Mouse (Mus musculus): Measurements from ENCODE around the gene Snapc5. TPM values are rescaled to one million over a fixed set of nuclear protein-coding genes. Genes with fewer than 3 reads are reported as not detected.
"Not testable (repeated sequence)": the region's sequence is repeated elsewhere in the genome, so short reads cannot be mapped to it uniquely, and the experiment has no call there.

Gene Snapc5
- polyA plus RNA-seq, 1 experiment from 2014 or later = 25.6 TPM

DNA sequence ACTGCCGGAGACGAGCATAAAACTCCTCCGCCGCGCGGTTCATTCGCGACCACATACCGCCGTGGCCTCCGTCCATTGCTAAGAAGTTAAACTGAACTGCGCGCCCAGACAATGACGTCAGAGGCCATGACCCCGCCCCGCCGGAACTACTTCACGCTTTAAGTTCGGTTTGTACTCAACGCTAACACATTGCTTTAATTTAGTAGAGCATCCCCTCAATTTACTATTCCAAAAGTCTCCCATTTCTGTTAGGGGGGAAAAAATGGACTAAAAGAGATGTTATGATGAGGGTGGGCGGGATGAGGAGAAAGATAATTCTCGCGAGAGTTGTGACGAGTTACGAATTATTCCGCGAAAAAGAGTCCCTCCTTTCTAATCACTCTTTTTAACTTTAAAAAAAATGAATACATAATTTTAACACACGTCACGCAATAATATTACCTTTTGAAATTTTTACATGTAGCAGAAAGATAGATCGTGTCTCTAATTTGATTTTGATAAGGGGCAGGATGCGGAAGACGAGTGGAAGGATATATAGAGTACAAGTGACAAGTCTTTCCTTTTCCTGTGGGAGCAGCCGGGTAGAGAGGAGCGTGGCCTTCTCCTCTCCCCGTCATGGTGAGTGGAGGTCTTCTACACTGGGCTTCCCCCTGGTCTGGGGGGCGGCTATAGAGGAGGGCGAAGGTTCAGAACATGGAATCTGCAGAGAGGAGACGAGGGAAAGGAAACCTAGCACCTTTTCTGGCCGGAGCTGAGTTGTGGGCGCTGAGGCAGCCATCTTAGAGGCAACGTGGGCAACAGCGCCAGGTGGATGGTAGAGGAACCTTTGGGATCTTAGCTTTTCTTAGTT is 6.0 kb upstream of the Snapc5 start, which contains the start of the genes Zwilch and Rpl4:
TSS of gene Zwilch (minus strand) at position 289 of the 850 bp plus-strand sequence.
TSS of gene Rpl4 (plus strand) at position 560 of the 850 bp plus-strand sequence.
- ATAC-seq (ENCODE audit: low FRiP score, low TSS enrichment) = peak; percentile 80; the same call in 1 of the 2 replicates
- peak within 1 kb of the TSS; percentile 79 for H3K4me3 ChIP-seq (replicated peaks; ENCODE audit: low read depth, low read length)
- WGBS = under 1% methylated on average over 42 of the region's 42 CpGs

DNA sequence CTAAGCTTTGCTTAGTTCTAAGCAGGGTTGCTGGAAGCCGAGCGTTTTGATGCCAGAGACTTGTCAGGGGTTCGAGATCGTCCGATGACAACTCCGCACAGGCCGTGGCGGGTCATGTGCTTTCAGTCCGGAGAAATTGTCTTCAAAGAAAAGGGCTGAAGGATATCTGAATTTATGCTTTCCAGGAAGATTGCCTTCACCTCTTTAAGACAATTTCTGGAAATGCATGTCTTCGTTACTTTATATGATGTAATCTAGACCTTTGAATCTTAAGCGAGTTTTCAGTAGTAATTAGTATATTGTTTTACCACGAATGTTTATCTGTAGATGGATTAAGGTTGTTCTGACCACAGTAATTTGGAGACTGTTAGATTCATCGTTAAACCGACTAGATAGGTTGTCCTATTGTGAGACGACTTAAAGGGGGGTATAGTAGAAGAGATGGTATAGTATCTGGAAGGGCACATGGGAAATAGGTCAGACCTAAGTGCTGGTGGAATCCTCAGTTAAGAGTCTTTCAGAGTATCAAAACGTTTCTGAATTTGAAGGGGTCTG is 5.3 kb upstream of the Snapc5 start:
- under 1% methylated on average over 16 of the region's 16 CpGs for WGBS

More for the DNA sequence above, 6.0 kb upstream of the Snapc5 start, which contains the start of the genes Zwilch and Rpl4:
- Histone ChIP-seq H3K27me3 (ENCODE audit: control insufficient read depth, insufficient read depth, low read length) (no peaks in the 10 kb centered on the region), H3K9ac (replicated peaks; ENCODE audit: low read length) (peak within 1 kb of the TSS; percentile 66), H3K4me1 (ENCODE audit: control insufficient read depth, insufficient read depth, low read length) (peaks cover 15% of the 10 kb centered on the region), H3K9me3 (ENCODE audit: control insufficient read depth, low read length) (no peaks in the 10 kb centered on the region), H3K36me3 (ENCODE audit: control insufficient read depth, insufficient read depth, low read length) (peaks cover 31% of the 10 kb centered on the region), H3K4me2 (ENCODE audit: low read length) (peak within 1 kb of the TSS; percentile 97), H3K27ac (replicated peaks; ENCODE audit: low read depth, low read length) (peak within 1 kb of the TSS; percentile 83)
- peak; percentile 93 for DNase-seq

DNA sequence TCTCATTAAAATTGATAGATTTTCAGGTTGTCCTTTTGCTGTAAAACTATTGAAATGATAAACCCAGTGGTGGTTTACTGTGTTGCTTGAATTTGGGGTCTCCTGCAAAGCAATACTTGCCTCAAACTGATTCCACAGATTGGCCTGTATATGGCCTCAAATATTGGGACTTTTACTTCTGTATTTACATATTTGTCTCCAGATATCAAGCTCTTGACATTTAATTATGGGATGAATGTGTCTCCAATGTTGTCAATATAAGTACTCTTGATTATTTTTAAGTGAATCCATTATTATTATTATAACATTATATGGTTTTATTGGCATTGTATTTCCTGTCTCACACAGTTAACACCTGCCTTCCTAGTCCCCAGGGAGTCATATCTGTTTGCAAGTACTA is 4.7 kb upstream of the Snapc5 start:
- Histone ChIP-seq H3K9ac (replicated peaks; ENCODE audit: low read length) (peak overlapping the region; percentile 66), H3K27me3 (ENCODE audit: control insufficient read depth, insufficient read depth, low read length) (no peaks in the 10 kb centered on the region), H3K4me3 (replicated peaks; ENCODE audit: low read depth, low read length) (peak overlapping the region; percentile 79), H3K9me3 (ENCODE audit: control insufficient read depth, low read length) (no peaks in the 10 kb centered on the region), H3K4me2 (ENCODE audit: low read length) (peak overlapping the region; percentile 97), H3K27ac (replicated peaks; ENCODE audit: low read depth, low read length) (no peak overlapping the region), H3K36me3 (ENCODE audit: control insufficient read depth, insufficient read depth, low read length) (peaks cover 39% of the 10 kb centered on the region), H3K4me1 (ENCODE audit: control insufficient read depth, insufficient read depth, low read length) (peaks cover 15% of the 10 kb centered on the region)
- ATAC-seq (ENCODE audit: low FRiP score, low TSS enrichment) (no peak), DNase-seq (no peak)

More for the DNA sequence above, 5.3 kb upstream of the Snapc5 start:
- no peak for DNase-seq
- Histone ChIP-seq H3K27me3 (ENCODE audit: control insufficient read depth, insufficient read depth, low read length) (no peaks in the 10 kb centered on the region), H3K4me2 (ENCODE audit: low read length) (peak overlapping the region; percentile 97), H3K36me3 (ENCODE audit: control insufficient read depth, insufficient read depth, low read length) (peaks cover 38% of the 10 kb centered on the region), H3K4me1 (ENCODE audit: control insufficient read depth, insufficient read depth, low read length) (peaks cover 15% of the 10 kb centered on the region), H3K9ac (replicated peaks; ENCODE audit: low read length) (peak overlapping the region; percentile 66), H3K4me3 (replicated peaks; ENCODE audit: low read depth, low read length) (peak overlapping the region; percentile 79), H3K9me3 (ENCODE audit: control insufficient read depth, low read length) (no peaks in the 10 kb centered on the region), H3K27ac (replicated peaks; ENCODE audit: low read depth, low read length) (peak overlapping the region; percentile 83; the same call in 1 of the 2 replicates)
- ATAC-seq (ENCODE audit: low FRiP score, low TSS enrichment) = no peak

DNA sequence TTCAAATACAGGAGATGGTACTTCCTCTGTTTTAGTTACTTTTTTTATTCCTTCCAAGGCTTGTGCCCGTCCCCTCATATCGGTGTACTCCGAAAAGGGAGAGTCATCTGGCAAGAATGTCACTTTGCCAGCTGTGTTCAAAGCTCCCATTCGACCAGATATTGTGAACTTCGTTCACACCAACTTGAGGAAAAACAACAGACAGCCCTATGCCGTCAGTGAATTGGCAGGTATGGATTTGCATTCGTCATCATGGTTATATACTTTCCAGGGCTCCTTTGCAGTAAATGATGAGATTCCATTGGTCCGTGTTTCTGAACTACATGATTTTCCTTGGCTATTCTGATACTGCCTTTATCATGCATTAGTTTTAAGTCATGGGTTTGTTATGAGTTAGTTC is 4.3 kb upstream of the Snapc5 start:
- ATAC-seq (ENCODE audit: low FRiP score, low TSS enrichment) = no peak
- no peaks in the 10 kb centered on the region for H3K27me3 ChIP-seq (ENCODE audit: control insufficient read depth, insufficient read depth, low read length)
- peaks cover 39% of the 10 kb centered on the region for H3K36me3 ChIP-seq (ENCODE audit: control insufficient read depth, insufficient read depth, low read length)
- peak overlapping the region; percentile 79 for H3K4me3 ChIP-seq (replicated peaks; ENCODE audit: low read depth, low read length)
- H3K9me3 ChIP-seq (ENCODE audit: control insufficient read depth, low read length) = no peaks in the 10 kb centered on the region
- H3K4me2 ChIP-seq (ENCODE audit: low read length) = peak overlapping the region; percentile 97
- 79% methylated on average over 8 of the region's 8 CpGs for WGBS
- H3K9ac ChIP-seq (replicated peaks; ENCODE audit: low read length) = no peak overlapping the region
- DNase-seq = no peak
- peaks cover 17% of the 10 kb centered on the region for H3K4me1 ChIP-seq (ENCODE audit: control insufficient read depth, insufficient read depth, low read length)
- no peak overlapping the region for H3K27ac ChIP-seq (replicated peaks; ENCODE audit: low read depth, low read length)

DNA sequence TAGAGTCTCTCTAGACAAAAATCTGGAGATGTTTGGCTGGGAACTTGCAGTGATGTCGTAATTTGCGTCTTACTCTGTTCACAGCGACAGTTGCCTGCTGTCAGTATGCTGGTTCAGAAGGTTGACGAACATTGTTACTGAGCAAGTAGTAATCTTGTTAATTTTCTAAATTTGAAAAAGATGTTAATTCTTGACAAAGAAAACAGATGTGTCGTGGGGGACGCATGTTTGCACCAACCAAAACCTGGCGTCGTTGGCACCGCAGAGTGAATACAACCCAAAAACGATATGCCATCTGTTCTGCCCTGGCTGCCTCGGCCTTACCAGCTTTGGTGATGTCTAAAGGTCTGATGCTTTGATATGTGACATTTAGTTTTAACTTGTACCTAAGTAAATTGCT is 3.7 kb upstream of the Snapc5 start:
- 92% methylated on average over 11 of the region's 11 CpGs for WGBS
- DNase-seq (no peak), ATAC-seq (ENCODE audit: low FRiP score, low TSS enrichment) (no peak)
- Histone ChIP-seq H3K4me2 (ENCODE audit: low read length) (no peak overlapping the region), H3K9ac (replicated peaks; ENCODE audit: low read length) (no peak overlapping the region), H3K9me3 (ENCODE audit: control insufficient read depth, low read length) (no peaks in the 10 kb centered on the region), H3K4me3 (replicated peaks; ENCODE audit: low read depth, low read length) (no peak overlapping the region), H3K36me3 (ENCODE audit: control insufficient read depth, insufficient read depth, low read length) (peaks cover 39% of the 10 kb centered on the region), H3K4me1 (ENCODE audit: control insufficient read depth, insufficient read depth, low read length) (peaks cover 23% of the 10 kb centered on the region), H3K27ac (replicated peaks; ENCODE audit: low read depth, low read length) (no peak overlapping the region), H3K27me3 (ENCODE audit: control insufficient read depth, insufficient read depth, low read length) (no peaks in the 10 kb centered on the region)

GRCm38 (mm10) chr9:64178610-64178973 is 482 bp upstream of the Snapc5 start:
- peak; percentile 62 for DNase-seq
- Histone ChIP-seq H3K4me1 (ENCODE audit: control insufficient read depth, insufficient read depth, low read length) (peaks cover 17% of the 10 kb centered on the region), H3K36me3 (ENCODE audit: control insufficient read depth, insufficient read depth, low read length) (peaks cover 58% of the 10 kb centered on the region), H3K27ac (replicated peaks; ENCODE audit: low read depth, low read length) (peak overlapping the region; percentile 84), H3K9me3 (ENCODE audit: control insufficient read depth, low read length) (no peaks in the 10 kb centered on the region), H3K4me2 (ENCODE audit: low read length) (peak overlapping the region; percentile 68), H3K9ac (replicated peaks; ENCODE audit: low read length) (no peak overlapping the region), H3K4me3 (replicated peaks; ENCODE audit: low read depth, low read length) (peak overlapping the region; percentile 54), H3K27me3 (ENCODE audit: control insufficient read depth, insufficient read depth, low read length) (no peaks in the 10 kb centered on the region)
- 37% methylated on average over 3 of the region's 3 CpGs for WGBS
- ATAC-seq (ENCODE audit: low FRiP score, low TSS enrichment) = peak; percentile 68; the same call in 1 of the 2 replicates

- not testable (repeated sequence) for DNase-seq; H3K9ac ChIP-seq (replicated peaks; ENCODE audit: low read length); H3K27me3 ChIP-seq (ENCODE audit: control insufficient read depth, insufficient read depth, low read length); ATAC-seq (ENCODE audit: low FRiP score, low TSS enrichment); H3K4me3 ChIP-seq (replicated peaks; ENCODE audit: low read depth, low read length); H3K9me3 ChIP-seq (ENCODE audit: control insufficient read depth, low read length); H3K4me2 ChIP-seq (ENCODE audit: low read length); H3K4me1 ChIP-seq (ENCODE audit: control insufficient read depth, insufficient read depth, low read length); H3K27ac ChIP-seq (replicated peaks; ENCODE audit: low read depth, low read length)
- 94% methylated on average over 5 of the region's 5 CpGs for WGBS
- H3K36me3 ChIP-seq (ENCODE audit: control insufficient read depth, insufficient read depth, low read length) = peaks cover 58% of the 10 kb centered on the region
These were observed 4.2 kb downstream of the Snapc5 start for GRCm38 (mm10) chr9:64183295-64183694.

DNA sequence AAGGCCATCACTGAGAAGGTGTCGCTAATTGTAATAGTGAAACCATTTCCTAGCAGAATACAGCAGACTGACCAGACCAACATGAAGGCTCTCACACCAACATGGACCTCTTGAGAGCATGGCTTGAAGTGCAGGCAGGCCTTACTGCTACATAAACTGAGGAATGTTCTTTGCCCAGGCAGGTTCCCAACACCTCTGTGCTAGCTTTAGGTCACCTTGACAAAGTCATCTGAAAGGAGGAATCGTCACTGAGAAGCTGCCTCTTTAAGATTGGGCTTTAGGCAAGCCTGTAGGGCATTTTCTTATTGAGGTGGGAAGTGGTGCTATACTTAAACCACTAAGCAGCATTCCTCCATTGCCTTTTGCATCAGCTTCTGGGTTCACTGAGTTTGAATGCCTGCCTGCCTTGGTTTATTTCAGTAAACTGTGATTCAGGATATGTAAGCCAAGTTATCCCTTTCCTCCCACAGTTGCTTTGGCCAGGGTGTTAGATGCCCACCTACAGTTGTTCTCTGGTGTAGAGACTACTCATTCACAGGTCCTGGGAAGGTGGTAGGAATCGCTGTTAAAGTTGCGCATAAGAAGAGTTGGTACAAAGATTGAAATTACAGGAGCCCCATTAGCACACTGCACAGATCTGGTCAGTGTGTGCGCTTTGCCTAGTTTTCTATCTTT is 5.2 kb downstream of the Snapc5 start:
- no peaks in the 10 kb centered on the region for H3K9me3 ChIP-seq (ENCODE audit: control insufficient read depth, low read length)
- no peak overlapping the region for H3K4me2 ChIP-seq (ENCODE audit: low read length)
- H3K4me1 ChIP-seq (ENCODE audit: control insufficient read depth, insufficient read depth, low read length) = peaks cover 8% of the 10 kb centered on the region; the same call in 1 of the 2 replicates
- no peak for ATAC-seq (ENCODE audit: low FRiP score, low TSS enrichment)
- H3K9ac ChIP-seq (replicated peaks; ENCODE audit: low read length) = no peak overlapping the region
- no peak overlapping the region for H3K4me3 ChIP-seq (replicated peaks; ENCODE audit: low read depth, low read length)
- H3K27me3 ChIP-seq (ENCODE audit: control insufficient read depth, insufficient read depth, low read length) = no peaks in the 10 kb centered on the region
- no peak overlapping the region for H3K27ac ChIP-seq (replicated peaks; ENCODE audit: low read depth, low read length)
- H3K36me3 ChIP-seq (ENCODE audit: control insufficient read depth, insufficient read depth, low read length) = peaks cover 61% of the 10 kb centered on the region
- 93% methylated on average over 5 of the region's 5 CpGs for WGBS
- no peak for DNase-seq
